Mouse (Mus musculus): ENCODE measurements around the gene Btbd2.

DNA sequence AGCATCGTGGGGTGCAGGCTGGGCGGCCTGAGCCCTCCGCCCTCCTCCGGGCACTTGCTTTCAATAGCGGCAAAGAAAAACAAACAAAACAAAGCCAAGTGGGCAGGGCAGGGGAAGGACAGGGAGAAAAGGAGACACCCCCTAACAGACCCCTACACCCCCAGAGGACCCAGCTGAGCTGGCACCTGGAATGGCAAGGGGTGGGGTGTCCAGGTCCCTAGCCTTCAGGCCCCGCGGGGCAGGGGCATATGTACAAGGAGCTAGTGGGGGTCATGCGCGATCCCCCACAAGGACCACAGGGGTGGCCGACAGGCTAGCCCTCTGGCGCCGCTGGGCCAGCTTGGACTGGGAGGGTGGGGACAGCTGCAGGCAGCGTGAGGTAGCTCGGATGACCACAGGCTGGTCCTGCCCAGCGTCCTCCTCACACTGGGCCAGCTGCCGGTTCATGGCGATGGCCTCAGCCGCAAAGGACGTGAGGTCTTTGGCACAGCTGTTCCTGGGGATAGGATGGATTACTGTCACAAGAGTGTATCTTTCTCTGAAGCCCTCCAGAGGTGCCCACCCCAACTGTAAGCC, 10.1 kb upstream of the Btbd2 start:
- TF ChIP-seq FLI1 (IDR thresholded peaks at IDR 0.05; ENCODE audit: low read length): no peak
- TF ChIP-seq GATA1 (IDR thresholded peaks at IDR 0.05; ENCODE audit: borderline replicate concordance, low read length): no peak

All from megakaryocyte, embryonic 14.5 days (primary cell).